Mouse (Mus musculus): Measurements from ENCODE around the gene Mfsd14a.

GRCm38 (mm10) chr3:116650698-116651097 lies 11.8 kb downstream of the Mfsd14a start:
- TF ChIP-seq CTCF (IDR thresholded peaks at IDR 0.05; ENCODE audit: low read depth, low read length) (no peak), POLR2A (IDR thresholded peaks at IDR 0.05; ENCODE audit: extremely low read depth, insufficient read depth, low read length) (no peak)
